Mouse (Mus musculus): Measurements from ENCODE around the gene Fam219b. TPM values are rescaled to one million over a fixed set of nuclear protein-coding genes. Genes with fewer than 3 reads are reported as not detected.

Fam219b gene
- 10 to 100 TPM in 15 of 26 experiments, 1 to 10 TPM in 11; 3.6 to 67.2 (median 11.0) TPM for total RNA-seq (2018; cell fraction: chromatin; rRNA removed)
- 10 to 100 TPM in 17 of 26 experiments, 1 to 10 TPM in 9; 5.3 to 20.2 (median 14.4) TPM for total RNA-seq (2018; cell fraction: cytosol; rRNA removed)
- 10 to 100 TPM in 15 of 26 experiments, 1 to 10 TPM in 11; 3.8 to 42.8 (median 12.3) TPM for total RNA-seq (2018; cell fraction: nucleus; rRNA removed)
- polyA plus RNA-seq (2018): 11.2 to 20.8 TPM (median 15.2 TPM) in 3 replicates

DNA sequence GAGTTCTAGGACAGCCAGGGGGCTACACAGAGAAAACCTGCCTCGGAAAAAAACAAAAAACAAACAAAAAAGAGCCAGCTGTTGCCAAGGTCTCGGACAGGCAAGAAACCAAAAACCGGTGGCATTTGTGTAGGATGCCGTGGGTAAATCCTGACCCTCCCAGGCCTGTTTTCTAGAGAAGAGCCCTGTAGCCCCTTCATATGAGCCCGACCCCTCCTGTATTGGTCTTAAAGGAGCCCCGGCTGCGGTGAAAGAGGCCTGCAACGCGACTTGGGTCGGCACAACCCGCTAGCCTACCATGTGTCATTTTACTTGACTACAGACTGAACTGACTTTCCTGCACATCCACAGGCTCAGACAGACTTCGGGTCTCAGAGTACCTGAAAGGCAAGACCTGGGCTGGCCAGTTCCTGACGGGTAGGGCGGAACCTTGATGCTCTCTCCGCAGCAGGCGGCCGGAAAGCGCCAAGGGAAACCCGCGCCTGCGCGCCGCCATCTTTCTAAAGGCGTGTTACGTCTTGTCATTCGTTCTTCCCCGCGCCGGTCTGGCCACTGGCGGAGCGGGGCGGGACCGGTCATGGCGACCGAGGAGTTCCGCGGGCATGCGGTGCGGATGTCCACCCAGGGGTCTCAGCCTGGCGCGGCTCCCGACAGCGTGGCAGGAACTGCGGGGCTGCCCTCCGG, at the start of gene Fam219b:
Gene Fam219b (plus strand): TSS at position 485 of the 684 bp plus-strand sequence.
- Histone ChIP-seq H3K27ac (peak within 1 kb of the TSS; percentile 76), H3K36me3 (ENCODE audit: inconsistent target) (peaks cover 26% of the 10 kb centered on the region), H3K79me2 (ENCODE audit: inconsistent target) (peaks cover 17% of the 10 kb centered on the region), H3K4me3 (ENCODE audit: inconsistent target) (peak within 1 kb of the TSS; percentile 84)
- 3% methylated on average over 37 of the region's 45 CpGs for WGBS (ENCODE audit: missing documents)

DNA sequence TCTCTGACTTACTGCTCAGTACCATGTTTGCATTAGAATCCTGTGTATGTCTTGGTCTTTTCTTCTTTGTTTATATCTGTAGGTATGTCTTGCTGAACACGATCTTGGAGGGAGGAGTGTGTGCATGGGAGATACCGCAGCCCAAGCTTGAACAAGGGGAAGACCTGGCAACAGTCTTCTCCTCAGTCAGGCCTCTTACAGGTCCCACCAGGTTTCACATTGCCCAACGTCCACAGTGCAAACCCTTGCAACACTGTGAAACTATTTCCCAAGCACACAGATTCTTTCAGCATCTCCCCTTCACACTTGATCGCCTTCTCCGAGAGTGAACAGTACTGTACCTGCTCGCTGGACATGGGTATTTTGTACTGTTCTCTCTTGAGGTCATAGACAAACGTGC, 49.5 kb upstream of the Fam219b start:
- Histone ChIP-seq H3K27ac (no peak overlapping the region), H3K4me3 (ENCODE audit: inconsistent target) (no peak overlapping the region), H3K79me2 (ENCODE audit: inconsistent target) (no peaks in the 10 kb centered on the region), H3K36me3 (ENCODE audit: inconsistent target) (no peaks in the 10 kb centered on the region)
- 65% methylated on average over 7 of the region's 7 CpGs for WGBS (ENCODE audit: missing documents)

DNA sequence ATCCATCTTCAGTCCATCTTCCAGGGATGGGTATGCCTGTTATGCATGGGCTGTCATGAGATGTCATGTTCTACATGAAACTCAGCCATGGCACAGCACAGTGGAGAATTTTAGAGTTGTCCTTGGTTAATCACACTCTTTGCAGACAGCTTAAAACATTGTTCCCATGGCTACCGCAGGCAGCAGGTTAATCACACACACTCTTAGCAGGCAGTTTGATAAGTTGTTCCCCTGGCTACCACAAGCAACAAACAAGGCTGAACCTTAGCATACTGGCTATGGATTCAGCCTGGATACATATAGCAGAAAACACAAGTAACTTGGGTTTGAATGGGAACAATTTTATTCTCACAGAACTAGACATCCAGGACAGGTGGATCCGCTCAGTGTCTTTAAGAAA, 43.8 kb upstream of the Fam219b start:
- Histone ChIP-seq H3K79me2 (ENCODE audit: inconsistent target) (no peaks in the 10 kb centered on the region), H3K27ac (no peak overlapping the region), H3K4me3 (ENCODE audit: inconsistent target) (no peak overlapping the region), H3K36me3 (ENCODE audit: inconsistent target) (no peaks in the 10 kb centered on the region)
- 100% methylated on average over 2 of the region's 2 CpGs for WGBS (ENCODE audit: missing documents)

- H3K27ac ChIP-seq: no peak overlapping the region
- no peaks in the 10 kb centered on the region for H3K36me3 ChIP-seq (ENCODE audit: inconsistent target)
- H3K4me3 ChIP-seq (ENCODE audit: inconsistent target): no peak overlapping the region
- no peaks in the 10 kb centered on the region for H3K79me2 ChIP-seq (ENCODE audit: inconsistent target)
Observed at GRCm38 (mm10) chr9:57494970-57495369, 42.4 kb upstream of the Fam219b start.

- no peak overlapping the region for H3K27ac ChIP-seq
- H3K4me3 ChIP-seq (ENCODE audit: inconsistent target): no peak overlapping the region
- WGBS (ENCODE audit: missing documents): 74% methylated on average over 5 of the region's 5 CpGs
- H3K79me2 ChIP-seq (ENCODE audit: inconsistent target): no peaks in the 10 kb centered on the region
- H3K36me3 ChIP-seq (ENCODE audit: inconsistent target): no peaks in the 10 kb centered on the region
Observed at GRCm38 (mm10) chr9:57497236-57497635, 40.1 kb upstream of the Fam219b start.

- Histone ChIP-seq H3K79me2 (ENCODE audit: inconsistent target) (no peaks in the 10 kb centered on the region), H3K36me3 (ENCODE audit: inconsistent target) (no peaks in the 10 kb centered on the region), H3K4me3 (ENCODE audit: inconsistent target) (no peak overlapping the region), H3K27ac (no peak overlapping the region)
- 86% methylated on average over 7 of the region's 7 CpGs for WGBS (ENCODE audit: missing documents)
Observed at GRCm38 (mm10) chr9:57498536-57498935, 38.8 kb upstream of the Fam219b start.

GRCm38 (mm10) chr9:57501452-57501851, 35.9 kb upstream of the Fam219b start:
- no peaks in the 10 kb centered on the region for H3K36me3 ChIP-seq (ENCODE audit: inconsistent target)
- 21% methylated on average over 12 of the region's 13 CpGs for WGBS (ENCODE audit: missing documents)
- no peak overlapping the region for H3K4me3 ChIP-seq (ENCODE audit: inconsistent target)
- H3K79me2 ChIP-seq (ENCODE audit: inconsistent target): no peaks in the 10 kb centered on the region
- H3K27ac ChIP-seq: no peak overlapping the region

GRCm38 (mm10) chr9:57501861-57502260, 35.5 kb upstream of the Fam219b start:
- WGBS (ENCODE audit: missing documents): 5% methylated on average over 20 of the region's 20 CpGs
- H3K79me2 ChIP-seq (ENCODE audit: inconsistent target): no peaks in the 10 kb centered on the region
- no peak overlapping the region for H3K27ac ChIP-seq
- no peaks in the 10 kb centered on the region for H3K36me3 ChIP-seq (ENCODE audit: inconsistent target)
- H3K4me3 ChIP-seq (ENCODE audit: inconsistent target): no peak overlapping the region

DNA sequence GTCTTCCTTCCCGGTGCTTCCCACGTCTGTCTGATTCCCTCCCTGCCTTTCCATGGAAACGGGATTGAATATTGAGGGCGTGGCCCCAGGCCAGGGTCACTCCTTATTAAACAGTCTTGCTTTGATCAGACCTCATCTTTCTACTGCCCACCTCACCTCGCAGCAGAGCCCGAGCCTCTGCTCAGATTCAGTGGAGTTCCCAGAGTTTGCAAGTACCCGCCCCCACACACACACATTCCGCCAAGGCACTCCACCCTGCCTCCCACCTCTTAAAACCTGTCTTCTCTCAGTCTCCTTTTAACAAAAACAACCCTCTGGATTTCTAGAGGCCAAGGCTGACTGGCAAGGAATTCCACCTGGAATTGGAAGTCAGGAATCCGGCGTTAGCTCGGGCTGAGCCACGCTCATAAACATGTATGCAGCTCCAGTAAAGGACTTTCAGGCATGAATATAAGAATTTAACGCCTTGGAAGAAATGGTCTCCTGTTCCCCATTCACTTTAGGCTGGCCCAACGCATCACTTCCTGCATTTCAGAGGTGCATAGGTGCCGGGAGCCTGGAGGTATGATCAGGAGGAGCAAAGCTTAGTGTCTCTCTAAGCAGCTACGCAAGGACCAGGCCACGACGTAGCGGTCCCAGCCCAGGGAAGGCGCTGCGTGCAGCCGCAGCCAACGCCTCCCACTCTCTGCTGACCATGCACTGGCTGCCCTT, 34.3 kb upstream of the Fam219b start:
- 16% methylated on average over 23 of the region's 23 CpGs for WGBS (ENCODE audit: missing documents)
- H3K36me3 ChIP-seq (ENCODE audit: inconsistent target): no peaks in the 10 kb centered on the region
- H3K4me3 ChIP-seq (ENCODE audit: inconsistent target): no peak overlapping the region
- H3K79me2 ChIP-seq (ENCODE audit: inconsistent target): no peaks in the 10 kb centered on the region
- H3K27ac ChIP-seq: no peak overlapping the region

DNA sequence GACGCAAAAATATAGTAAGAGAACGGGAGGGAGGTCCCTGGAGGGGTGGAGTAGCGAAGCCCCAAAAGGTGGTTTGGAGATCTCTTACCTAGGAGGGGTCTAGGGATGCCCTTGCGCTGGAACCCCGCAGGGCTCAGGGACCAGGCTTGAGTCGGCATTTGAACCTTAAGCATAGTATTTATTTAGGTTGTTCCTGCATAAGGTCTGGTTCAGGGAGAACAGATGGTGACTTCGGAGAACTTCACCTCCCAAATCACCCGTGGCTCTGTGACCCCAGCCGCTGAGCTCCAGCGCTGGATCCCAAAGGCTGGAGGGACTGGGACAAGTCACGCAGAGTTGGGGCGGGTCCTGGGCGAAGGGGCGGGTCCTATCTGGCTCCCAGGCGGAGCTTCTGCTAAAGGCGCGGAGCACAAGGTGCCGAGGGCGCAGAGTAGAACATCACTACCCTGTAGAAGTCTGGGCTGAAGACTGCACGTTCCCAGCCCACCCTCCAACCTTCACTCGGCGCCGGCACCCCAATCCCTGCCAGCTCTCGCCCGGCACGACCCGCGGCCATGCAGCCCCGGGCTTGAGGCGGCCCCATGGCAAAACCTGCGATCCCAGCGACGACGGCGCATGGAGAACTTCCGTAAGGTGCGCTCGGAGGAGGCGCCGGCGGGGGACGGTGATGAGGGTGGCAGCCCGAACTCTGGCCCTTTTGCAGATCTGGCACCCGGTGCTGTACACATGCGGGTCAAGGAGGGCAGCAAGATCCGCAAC, 33.5 kb upstream of the Fam219b start, which contains the start of gene Rpp25:
Gene Rpp25 (plus strand): TSS at position 405 of the 759 bp plus-strand sequence.
- Histone ChIP-seq H3K27ac (no peak within 1 kb of the TSS), H3K36me3 (ENCODE audit: inconsistent target) (no peaks in the 10 kb centered on the region), H3K4me3 (ENCODE audit: inconsistent target) (no peak within 1 kb of the TSS), H3K79me2 (ENCODE audit: inconsistent target) (no peaks in the 10 kb centered on the region)
- 2% methylated on average over 46 of the region's 46 CpGs for WGBS (ENCODE audit: missing documents)

GRCm38 (mm10) chr9:57504381-57504700, 33.0 kb upstream of the Fam219b start:
- Histone ChIP-seq H3K4me3 (ENCODE audit: inconsistent target) (no peak overlapping the region), H3K36me3 (ENCODE audit: inconsistent target) (no peaks in the 10 kb centered on the region), H3K27ac (no peak overlapping the region), H3K79me2 (ENCODE audit: inconsistent target) (no peaks in the 10 kb centered on the region)
- WGBS (ENCODE audit: missing documents): 5% methylated on average over 34 of the region's 34 CpGs

DNA sequence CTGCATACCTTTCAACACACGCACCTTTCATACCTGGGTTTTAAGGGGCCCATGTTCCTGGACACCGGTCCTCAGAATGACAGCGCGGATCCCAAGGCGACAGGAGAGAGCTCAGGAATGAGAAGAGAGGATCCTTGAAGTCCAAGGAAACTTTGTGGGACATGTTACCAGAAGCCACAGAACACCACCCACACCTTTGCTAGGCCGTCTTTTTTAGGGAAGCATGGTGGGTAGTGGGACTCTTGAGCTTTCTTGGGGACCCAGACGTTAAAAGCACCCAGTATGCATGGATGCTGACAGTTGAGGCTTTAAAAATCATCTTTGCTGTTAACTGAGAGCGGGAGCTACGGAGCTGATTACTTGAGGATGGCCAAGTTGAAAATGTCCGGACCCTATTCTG, 32.4 kb upstream of the Fam219b start:
- WGBS (ENCODE audit: missing documents): 61% methylated on average over 10 of the region's 10 CpGs
- Histone ChIP-seq H3K4me3 (ENCODE audit: inconsistent target) (no peak overlapping the region), H3K36me3 (ENCODE audit: inconsistent target) (no peaks in the 10 kb centered on the region), H3K27ac (no peak overlapping the region), H3K79me2 (ENCODE audit: inconsistent target) (no peaks in the 10 kb centered on the region)

DNA sequence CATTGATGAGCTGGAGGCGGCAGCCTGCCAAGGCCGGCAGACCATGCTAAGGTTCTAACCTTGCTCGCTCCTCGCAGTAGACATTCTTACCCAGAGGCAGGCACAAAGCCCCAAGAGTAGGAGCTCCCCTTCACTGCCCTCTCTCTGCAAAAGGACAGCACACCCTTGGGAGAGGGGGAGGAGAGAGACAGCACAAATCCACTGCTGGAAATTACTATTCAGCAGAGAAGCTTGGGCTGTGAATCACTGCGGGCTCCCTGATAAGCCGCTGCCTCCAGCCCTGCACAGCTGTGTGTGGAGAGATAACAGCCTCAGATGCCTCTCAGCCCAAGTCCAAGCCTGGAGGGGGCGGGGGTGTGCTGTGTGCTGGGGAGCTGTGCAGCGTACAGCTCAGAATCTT, 31.6 kb upstream of the Fam219b start:
- Histone ChIP-seq H3K79me2 (ENCODE audit: inconsistent target) (no peaks in the 10 kb centered on the region), H3K36me3 (ENCODE audit: inconsistent target) (no peaks in the 10 kb centered on the region), H3K4me3 (ENCODE audit: inconsistent target) (no peak overlapping the region), H3K27ac (no peak overlapping the region)
- WGBS (ENCODE audit: missing documents): 15% methylated on average over 8 of the region's 8 CpGs

DNA sequence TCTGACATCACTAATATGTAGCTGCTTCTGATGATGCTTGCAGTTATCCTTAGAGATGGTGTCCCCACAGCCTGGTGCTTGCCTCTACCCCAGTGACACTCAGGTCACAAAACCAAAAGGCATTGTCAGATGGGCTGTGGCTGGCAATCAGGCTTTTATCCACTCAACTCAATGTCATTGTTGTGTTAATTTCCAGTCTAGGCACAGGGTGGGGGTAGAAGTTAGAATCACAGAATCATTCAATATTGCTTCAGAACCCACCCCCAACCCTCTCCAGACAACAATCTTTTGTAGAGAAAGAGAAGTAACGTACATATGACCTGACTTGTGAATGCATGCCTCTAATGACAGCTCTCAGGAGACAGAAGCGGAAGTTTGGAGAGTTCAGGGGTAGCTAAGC, 26.8 kb upstream of the Fam219b start:
- no peaks in the 10 kb centered on the region for H3K79me2 ChIP-seq (ENCODE audit: inconsistent target)
- no peak overlapping the region for H3K4me3 ChIP-seq (ENCODE audit: inconsistent target)
- 75% methylated on average over 2 of the region's 2 CpGs for WGBS (ENCODE audit: missing documents)
- H3K36me3 ChIP-seq (ENCODE audit: inconsistent target): no peaks in the 10 kb centered on the region
- H3K27ac ChIP-seq: no peak overlapping the region

- 13% methylated on average over 3 of the region's 3 CpGs for WGBS (ENCODE audit: missing documents)
- H3K4me3 ChIP-seq (ENCODE audit: inconsistent target): no peak overlapping the region
Observed at GRCm38 (mm10) chr9:57517113-57517512, 20.2 kb upstream of the Fam219b start.

More at GRCm38 (mm10) chr9:57517113-57517512, 20.2 kb upstream of the Fam219b start:
- Histone ChIP-seq H3K36me3 (ENCODE audit: inconsistent target) (no peaks in the 10 kb centered on the region), H3K27ac (no peak overlapping the region), H3K79me2 (ENCODE audit: inconsistent target) (peaks cover 8% of the 10 kb centered on the region)
